Comparison of ENCODE assay signal across 9 mouse cellular contexts in genomic region chr10:7870571-7871315, GRCm38 (mm10). TPM values are rescaled to one million over a fixed set of nuclear protein-coding genes. Genes with fewer than 3 reads are reported as not detected.
DNase-seq lines count a peak whose midpoint lies in the region; ATAC-seq and TF ChIP-seq lines count a peak whose summit lies in the region.
"Had no signal": no experiment of that assay in that cellular context is flagged by ENCODE, and none has a peak within 500 bp of the region (broad histone marks: within the 10 kb centered on the region; RNA-seq: fewer than 3 reads in every experiment).

No protein-coding gene starts in this region.

- peak; percentile 78 for TF ChIP-seq CTCF in bone marrow macrophage, adult 2 months (IDR thresholded peaks at IDR 0.05; ENCODE audit: low read depth, low read length)
- peak; percentile 58 for TF ChIP-seq CTCF in gastrocnemius, adult 2 months (IDR thresholded peaks at IDR 0.05)

- no peaks in the 10 kb centered on the region for H3K36me3 ChIP-seq in hindbrain, embryonic 11.5 days (ENCODE audit: control insufficient read depth, insufficient read depth, low read length)
- no peaks in the 10 kb centered on the region for H3K36me3 ChIP-seq in hindbrain, embryonic 12.5 days
- H3K36me3 ChIP-seq: embryonic facial prominence, embryonic 13.5 days had no signal

- ATAC-seq in hindbrain, embryonic 11.5 days (ENCODE audit: low FRiP score), result no peak
- ATAC-seq in hindbrain, embryonic 12.5 days (ENCODE audit: low FRiP score), result no peak
- ATAC-seq in CD4-positive, CD25-positive, alpha-beta regulatory T cell, adult 4 months, result peak; percentile 53

- no peak overlapping the region for H3K4me3 ChIP-seq in hindbrain, embryonic 11.5 days (ENCODE audit: low read depth, low read length)
- no peak overlapping the region for H3K4me3 ChIP-seq in hindbrain, embryonic 12.5 days
- no peak overlapping the region for H3K4me3 ChIP-seq in bone marrow macrophage, adult 2 months (ENCODE audit: insufficient read depth, low read length)
- H3K4me3 ChIP-seq in gastrocnemius, adult 2 months, result peak overlapping the region; percentile 30; the same call in 1 of the 2 replicates
- H3K4me3 ChIP-seq: embryonic facial prominence, embryonic 13.5 days had no signal

- H3K9me3 ChIP-seq in hindbrain, embryonic 11.5 days (ENCODE audit: control insufficient read depth, low read length), result no peaks in the 10 kb centered on the region
- H3K9me3 ChIP-seq in hindbrain, embryonic 12.5 days (replicated peaks), result no peaks in the 10 kb centered on the region
- H3K9me3 ChIP-seq: embryonic facial prominence, embryonic 13.5 days had no signal

- TF ChIP-seq POLR2A in bone marrow macrophage, adult 2 months (IDR thresholded peaks at IDR 0.05; ENCODE audit: borderline replicate concordance, low read depth, low read length), result no peak

- 67% methylated on average over 11 of the region's 11 CpGs for WGBS in hindbrain, embryonic 11.5 days
- WGBS in hindbrain, embryonic 12.5 days, result 68% methylated on average over 11 of the region's 11 CpGs

- H3K27ac ChIP-seq in hindbrain, embryonic 11.5 days (ENCODE audit: low read depth, low read length), result no peak overlapping the region
- no peak overlapping the region for H3K27ac ChIP-seq in hindbrain, embryonic 12.5 days
- H3K27ac ChIP-seq in bone marrow macrophage, adult 2 months (ENCODE audit: insufficient read depth, low read depth, low read length), result no peak overlapping the region
- H3K27ac ChIP-seq in gastrocnemius, adult 2 months, result no peak overlapping the region
- H3K27ac ChIP-seq: embryonic facial prominence, embryonic 13.5 days had no signal

- intact Hi-C loops in gastrocnemius, adult 2 months (cut with DNase I), result no loop called here
- intact Hi-C loops in left cerebral cortex, postnatal 10 days (cut with DNase I), result no loop called here

- H3K4me1 ChIP-seq in hindbrain, embryonic 11.5 days (replicated peaks; ENCODE audit: control insufficient read depth, insufficient read depth, low read length), result no peaks in the 10 kb centered on the region
- peaks cover 10% of the 10 kb centered on the region for H3K4me1 ChIP-seq in hindbrain, embryonic 12.5 days
- no peaks in the 10 kb centered on the region for H3K4me1 ChIP-seq in bone marrow macrophage, adult 2 months (ENCODE audit: control insufficient read depth, insufficient read depth, low read length)

- peaks cover 7% of the 10 kb centered on the region for H3K27me3 ChIP-seq in hindbrain, embryonic 11.5 days (ENCODE audit: control insufficient read depth, insufficient read depth, low read length)
- peaks cover 32% of the 10 kb centered on the region for H3K27me3 ChIP-seq in hindbrain, embryonic 12.5 days

- peak; percentile 63 for DNase-seq in hindbrain, embryonic 11.5 days (ENCODE audit: low spot score)
- peak; percentile 61 for DNase-seq in gastrocnemius, adult 2 months
- DNase-seq in left cerebral cortex, postnatal 10 days (ENCODE audit: extremely low spot score in 1 of 2, low spot score in 2 of 2), result peak; percentile 40 to 68
- DNase-seq in right cerebral cortex, postnatal 14 days, result peak; percentile 35
- no peak for DNase-seq in cerebellum, postnatal 36 days

- H3K4me2 ChIP-seq in hindbrain, embryonic 11.5 days (replicated peaks; ENCODE audit: low read depth, low read length), result no peak overlapping the region
- no peak overlapping the region for H3K4me2 ChIP-seq in hindbrain, embryonic 12.5 days (replicated peaks)
- H3K4me2 ChIP-seq: embryonic facial prominence, embryonic 13.5 days had no signal

- H3K9ac ChIP-seq in hindbrain, embryonic 11.5 days (ENCODE audit: low read depth, low read length), result no peak overlapping the region
- H3K9ac ChIP-seq in hindbrain, embryonic 12.5 days, result no peak overlapping the region
- H3K9ac ChIP-seq: embryonic facial prominence, embryonic 13.5 days had no signal

RNA-seq across cellular contexts. Expression of gene Zc3h12d, which starts 38.5 kb away (rescaled TPM):
- polyA plus RNA-seq in hindbrain, embryonic 11.5 days (2014; fragmentation: Nextera tagmentation; extraction: Ambion mirVana), result 0.05 and 0.06 TPM in 2 replicates
- 0.19 and 0.25 TPM in 2 replicates for polyA plus RNA-seq in hindbrain, embryonic 12.5 days (2016; fragmentation: Nextera tagmentation; extraction: Ambion mirVana)
- polyA plus RNA-seq in CD4-positive, CD25-positive, alpha-beta regulatory T cell, adult 4 months (2017; shearing (Covaris generic)), result 10 to 100 TPM; 51.7 to 87.3 TPM
- polyA plus RNA-seq in bone marrow macrophage, adult 2 months (2012; ENCODE audit: insufficient read depth, insufficient read length, missing spikeins), result 27.6 and 29.5 TPM in 2 replicates
- total RNA-seq in gastrocnemius, adult 2 months (2021), result under 1 TPM in 1 of 2 experiments, not detected in 1; 0.08 TPM
- total RNA-seq in left cerebral cortex, postnatal 10 days (2021), result under 1 TPM; 0.14 to 0.28 TPM

Comparison
In these comparisons a context has a peak if more than half of its experiments do, and no peak if none do; other contexts are left out.
1. DNase-seq: peak in hindbrain, embryonic 11.5 days (single experiment), gastrocnemius, adult 2 months (single experiment), left cerebral cortex, postnatal 10 days (2 of 2) and right cerebral cortex, postnatal 14 days (single experiment); none in cerebellum, postnatal 36 days (0 of 2).
2. RNA of gene Zc3h12d, which starts 38.5 kb away (polyA plus RNA-seq): 51.7 to 87.3 TPM in CD4-positive, CD25-positive, alpha-beta regulatory T cell, adult 4 months and 27.6 to 29.5 TPM in bone marrow macrophage, adult 2 months; 0.19 to 0.25 TPM in hindbrain, embryonic 12.5 days and 0.05 to 0.06 TPM in hindbrain, embryonic 11.5 days; every median in the first group is over 10 times any median in the second.